Mouse (Mus musculus): ENCODE results near the gene Rfc1. TPM values are rescaled to one million over a fixed set of nuclear protein-coding genes. Genes with fewer than 3 reads are reported as not detected.

Gene Rfc1
- polyA plus RNA-seq, 1 experiment from 2014 or later, result 34.8 TPM

DNA sequence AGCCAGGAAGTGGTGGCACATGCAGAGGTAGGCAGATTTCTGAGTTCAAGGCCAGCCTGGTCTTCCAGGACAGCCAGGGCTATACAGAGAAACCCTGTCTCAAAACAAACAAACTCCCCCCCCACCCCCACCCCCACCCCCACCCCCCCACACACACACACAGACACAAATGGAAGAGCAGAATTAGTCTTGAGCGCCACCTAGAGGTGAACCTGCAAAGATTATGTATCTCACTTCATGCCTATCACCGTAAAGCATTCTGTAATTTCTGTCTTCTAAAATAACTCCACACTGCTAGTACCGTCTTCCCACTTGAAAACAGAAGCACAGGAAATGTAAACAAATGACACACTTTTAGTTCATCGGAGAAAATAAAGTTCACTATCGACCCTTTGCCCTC is 92.7 kb downstream of the Rfc1 start:
- Histone ChIP-seq H3K4me2 (replicated peaks; ENCODE audit: low read depth, low read length) (no peak overlapping the region), H3K27ac (ENCODE audit: low read length) (no peak overlapping the region), H3K36me3 (ENCODE audit: insufficient read depth, low read length) (no peaks in the 10 kb centered on the region), H3K27me3 (replicated peaks; ENCODE audit: insufficient read depth, low read length) (no peaks in the 10 kb centered on the region), H3K9ac (replicated peaks; ENCODE audit: low read depth) (no peak overlapping the region), H3K4me1 (ENCODE audit: insufficient read depth, low read depth, low read length) (no peaks in the 10 kb centered on the region), H3K9me3 (ENCODE audit: low read length) (no peaks in the 10 kb centered on the region), H3K4me3 (ENCODE audit: low read depth, low read length) (no peak overlapping the region)
- ATAC-seq (no peak), DNase-seq (ENCODE audit: low spot score) (peak; percentile 72)
- WGBS, result 34% methylated on average over 5 of the region's 5 CpGs
- TF ChIP-seq CTCF (IDR thresholded peaks at IDR 0.05), result peak; percentile 60
- no peak for TF ChIP-seq EP300 (IDR thresholded peaks at IDR 0.05)

DNA sequence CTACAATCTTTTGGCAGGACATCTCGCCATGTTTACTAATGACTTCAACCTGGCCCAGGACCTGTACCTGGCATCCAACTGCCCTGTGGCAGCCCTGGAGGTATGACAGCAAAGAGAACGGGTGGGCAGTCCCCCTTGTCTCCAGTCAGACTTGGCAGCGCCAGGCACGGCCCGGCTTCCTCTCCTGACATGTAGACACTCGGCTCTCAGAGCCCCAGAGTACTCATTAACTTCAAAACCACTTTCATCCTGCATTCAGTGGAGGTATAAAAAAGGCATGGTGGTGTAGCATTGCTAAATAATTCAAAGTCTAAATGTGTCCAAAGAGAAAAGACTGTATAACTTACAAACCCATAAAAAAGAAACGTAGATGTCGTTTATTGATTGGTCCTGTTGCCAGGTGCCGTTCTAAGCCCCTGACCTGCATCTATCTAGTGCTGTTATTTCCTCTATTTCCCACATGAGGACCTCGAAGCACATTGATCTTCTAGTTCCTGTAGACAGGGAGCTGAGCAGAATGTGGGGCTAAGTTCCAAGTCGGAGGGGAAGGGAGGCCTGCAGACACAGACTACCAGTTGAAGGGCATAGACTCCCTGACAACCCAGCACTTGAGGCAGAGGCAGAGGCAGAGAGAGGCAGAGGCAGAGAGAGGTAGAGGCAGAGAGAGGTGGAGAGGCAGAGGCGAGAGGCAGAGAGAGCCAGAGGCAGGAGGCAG is 104.0 kb downstream of the Rfc1 start:
- no peaks in the 10 kb centered on the region for H3K9me3 ChIP-seq (ENCODE audit: low read length)
- H3K9ac ChIP-seq (replicated peaks; ENCODE audit: low read depth), result no peak overlapping the region
- H3K4me2 ChIP-seq (replicated peaks; ENCODE audit: low read depth, low read length), result no peak overlapping the region
- DNase-seq (ENCODE audit: low spot score) (no peak), ATAC-seq (no peak)
- no peak overlapping the region for H3K27ac ChIP-seq (ENCODE audit: low read length)
- TF ChIP-seq EP300 (IDR thresholded peaks at IDR 0.05), result no peak
- no peak for TF ChIP-seq CTCF (IDR thresholded peaks at IDR 0.05)
- no peaks in the 10 kb centered on the region for H3K27me3 ChIP-seq (replicated peaks; ENCODE audit: insufficient read depth, low read length)
- H3K36me3 ChIP-seq (ENCODE audit: insufficient read depth, low read length), result 0 out of 2 replicates have a peak, but pooled peaks cover 6% of the 10 kb centered on the region
- no peak overlapping the region for H3K4me3 ChIP-seq (ENCODE audit: low read depth, low read length)
- WGBS, result 60% methylated on average over 12 of the region's 12 CpGs
- no peaks in the 10 kb centered on the region for H3K4me1 ChIP-seq (ENCODE audit: insufficient read depth, low read depth, low read length)

DNA sequence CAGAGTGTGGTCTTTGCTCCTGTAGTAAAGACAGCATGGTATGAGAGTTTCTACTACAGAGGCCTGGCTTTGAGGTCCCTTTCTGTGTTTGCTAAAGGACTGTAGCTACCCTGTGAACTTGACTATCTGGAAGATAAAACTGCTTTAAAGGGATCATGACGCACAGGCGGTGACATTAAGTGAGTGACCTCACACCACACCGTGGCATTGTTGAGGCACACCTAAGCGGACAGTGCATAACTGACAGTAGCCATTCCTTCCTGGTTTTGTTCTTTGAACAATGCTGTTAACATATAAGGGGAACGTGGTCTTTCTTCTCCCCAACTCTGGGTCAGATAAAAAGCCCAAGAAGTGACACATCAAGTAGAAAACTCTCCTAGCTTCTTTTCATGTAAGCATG is 111.4 kb downstream of the Rfc1 start:
- no peak overlapping the region for H3K9ac ChIP-seq (replicated peaks; ENCODE audit: low read depth)
- 0 out of 2 replicates have a peak, but pooled peaks cover 6% of the 10 kb centered on the region for H3K36me3 ChIP-seq (ENCODE audit: insufficient read depth, low read length)
- no peak overlapping the region for H3K4me2 ChIP-seq (replicated peaks; ENCODE audit: low read depth, low read length)
- H3K4me1 ChIP-seq (ENCODE audit: insufficient read depth, low read depth, low read length), result no peaks in the 10 kb centered on the region
- ATAC-seq (no peak), DNase-seq (ENCODE audit: low spot score) (no peak)
- WGBS, result 58% methylated on average over 5 of the region's 5 CpGs
- no peak overlapping the region for H3K27ac ChIP-seq (ENCODE audit: low read length)
- TF ChIP-seq CTCF (IDR thresholded peaks at IDR 0.05), result no peak
- no peak for TF ChIP-seq EP300 (IDR thresholded peaks at IDR 0.05)
- H3K4me3 ChIP-seq (ENCODE audit: low read depth, low read length), result no peak overlapping the region
- no peaks in the 10 kb centered on the region for H3K27me3 ChIP-seq (replicated peaks; ENCODE audit: insufficient read depth, low read length)
- H3K9me3 ChIP-seq (ENCODE audit: low read length), result no peaks in the 10 kb centered on the region

DNA sequence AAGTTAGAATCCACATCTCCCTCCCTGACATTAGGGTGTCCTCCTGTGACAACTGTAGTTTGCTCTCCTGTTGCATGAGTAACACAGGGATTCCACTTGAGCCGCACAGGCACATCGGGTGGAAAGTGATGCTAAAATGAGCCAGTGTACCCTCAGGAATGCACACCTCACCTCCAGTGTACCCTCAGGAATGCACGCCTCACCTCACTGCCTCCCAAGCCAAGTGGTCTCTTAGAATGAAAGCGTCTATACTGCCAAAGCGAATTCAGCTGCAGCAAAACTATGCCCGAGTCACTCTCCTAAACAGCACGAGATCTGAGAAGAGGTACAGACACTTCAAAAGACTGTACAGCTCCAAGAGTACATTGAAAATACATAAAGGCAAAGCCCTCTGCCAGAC is 114.4 kb downstream of the Rfc1 start:
- H3K36me3 ChIP-seq (ENCODE audit: insufficient read depth, low read length), result no peaks in the 10 kb centered on the region
- no peaks in the 10 kb centered on the region for H3K27me3 ChIP-seq (replicated peaks; ENCODE audit: insufficient read depth, low read length)
- H3K27ac ChIP-seq (ENCODE audit: low read length), result no peak overlapping the region
- no peaks in the 10 kb centered on the region for H3K4me1 ChIP-seq (ENCODE audit: insufficient read depth, low read depth, low read length)
- H3K9me3 ChIP-seq (ENCODE audit: low read length), result no peaks in the 10 kb centered on the region
- 62% methylated on average over 7 of the region's 7 CpGs for WGBS
- ATAC-seq (peak; percentile 96), DNase-seq (ENCODE audit: low spot score) (peak; percentile 70)
- H3K9ac ChIP-seq (replicated peaks; ENCODE audit: low read depth), result no peak overlapping the region
- TF ChIP-seq EP300 (IDR thresholded peaks at IDR 0.05), result no peak
- TF ChIP-seq CTCF (IDR thresholded peaks at IDR 0.05), result no peak
- H3K4me3 ChIP-seq (ENCODE audit: low read depth, low read length), result no peak overlapping the region
- H3K4me2 ChIP-seq (replicated peaks; ENCODE audit: low read depth, low read length), result no peak overlapping the region

DNA sequence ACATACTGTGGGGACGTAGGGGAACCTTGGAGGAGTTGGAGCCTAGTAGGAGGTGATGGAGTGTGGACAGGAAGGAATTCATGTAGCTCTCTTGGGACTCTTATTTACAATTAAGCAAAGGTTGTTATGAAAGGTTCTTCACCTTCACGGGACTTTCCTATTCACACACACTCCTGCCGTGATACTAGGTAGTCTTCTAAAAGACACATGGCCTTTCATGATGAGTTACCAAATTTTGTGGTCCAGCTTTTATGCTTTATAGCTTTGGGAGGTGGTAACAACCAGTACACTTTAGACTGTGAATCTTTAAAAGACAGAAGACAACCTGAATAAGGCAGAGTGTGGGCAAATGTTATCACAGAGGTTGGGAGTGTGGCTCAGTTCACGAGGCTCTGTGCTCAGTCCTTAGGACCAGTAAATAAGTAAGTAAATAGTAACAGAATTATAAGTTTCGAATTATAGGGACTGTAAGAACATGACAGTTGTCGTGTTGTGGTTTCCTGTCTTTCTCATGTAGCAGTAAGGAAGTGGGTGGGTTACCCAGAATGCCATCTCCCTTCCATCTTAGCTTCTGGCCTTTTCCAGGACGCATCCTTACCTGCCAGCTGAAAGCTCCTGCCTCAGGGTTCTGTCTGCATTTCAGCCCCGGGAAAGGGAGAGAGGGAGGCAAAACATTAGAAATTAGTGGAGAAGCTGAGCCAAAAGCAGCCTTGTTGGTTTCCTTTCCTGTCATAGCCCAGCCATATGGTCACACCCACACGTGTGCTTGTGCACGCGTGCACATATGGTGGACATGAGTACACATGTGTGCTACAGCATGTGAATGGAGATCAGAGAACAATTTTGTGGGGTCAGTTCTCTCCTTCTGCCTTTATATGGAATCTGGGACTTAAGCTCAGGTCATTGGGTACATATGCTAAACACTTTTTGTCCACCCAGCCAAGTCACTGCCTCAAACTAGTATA is 117.9 kb downstream of the Rfc1 start:
- ATAC-seq (no peak), DNase-seq (ENCODE audit: low spot score) (no peak)
- Histone ChIP-seq H3K4me1 (ENCODE audit: insufficient read depth, low read depth, low read length) (no peaks in the 10 kb centered on the region), H3K9me3 (ENCODE audit: low read length) (no peaks in the 10 kb centered on the region), H3K9ac (replicated peaks; ENCODE audit: low read depth) (no peak overlapping the region), H3K4me2 (replicated peaks; ENCODE audit: low read depth, low read length) (no peak overlapping the region), H3K27me3 (replicated peaks; ENCODE audit: insufficient read depth, low read length) (no peaks in the 10 kb centered on the region), H3K36me3 (ENCODE audit: insufficient read depth, low read length) (no peaks in the 10 kb centered on the region), H3K4me3 (ENCODE audit: low read depth, low read length) (no peak overlapping the region), H3K27ac (ENCODE audit: low read length) (no peak overlapping the region)
- WGBS, result 84% methylated on average over 11 of the region's 11 CpGs
- TF ChIP-seq EP300 (IDR thresholded peaks at IDR 0.05) (no peak), CTCF (IDR thresholded peaks at IDR 0.05) (no peak)

DNA sequence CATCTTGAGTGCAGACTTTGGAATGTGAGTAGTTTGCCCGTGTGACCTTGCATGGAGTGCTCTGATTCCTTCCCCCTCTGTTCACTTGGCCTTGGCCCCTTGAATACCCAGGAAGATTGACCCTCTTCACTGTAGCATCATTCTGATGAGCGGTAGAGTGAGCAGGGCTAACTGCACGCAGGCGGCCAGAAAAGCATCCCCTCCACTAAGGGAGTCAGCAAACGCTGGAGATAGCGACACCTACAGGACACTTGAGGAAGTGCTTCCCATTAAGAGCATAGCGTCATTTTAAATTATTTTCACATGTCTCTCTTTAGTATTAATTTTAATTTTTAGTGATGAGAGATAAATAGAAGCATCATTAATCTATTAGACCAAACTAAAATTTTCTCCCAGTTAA is 122.1 kb downstream of the Rfc1 start:
- no peak overlapping the region for H3K4me2 ChIP-seq (replicated peaks; ENCODE audit: low read depth, low read length)
- no peaks in the 10 kb centered on the region for H3K4me1 ChIP-seq (ENCODE audit: insufficient read depth, low read depth, low read length)
- peak; percentile 65 for DNase-seq (ENCODE audit: low spot score)
- ATAC-seq, result peak; percentile 47; the same call in 1 of the 2 replicates
- no peak overlapping the region for H3K27ac ChIP-seq (ENCODE audit: low read length)
- TF ChIP-seq EP300 (IDR thresholded peaks at IDR 0.05), result no peak
- peak; percentile 93 for TF ChIP-seq CTCF (IDR thresholded peaks at IDR 0.05)
- no peak overlapping the region for H3K9ac ChIP-seq (replicated peaks; ENCODE audit: low read depth)
- no peaks in the 10 kb centered on the region for H3K27me3 ChIP-seq (replicated peaks; ENCODE audit: insufficient read depth, low read length)
- H3K4me3 ChIP-seq (ENCODE audit: low read depth, low read length), result no peak overlapping the region
- no peaks in the 10 kb centered on the region for H3K36me3 ChIP-seq (ENCODE audit: insufficient read depth, low read length)
- no peaks in the 10 kb centered on the region for H3K9me3 ChIP-seq (ENCODE audit: low read length)
- 15% methylated on average over 7 of the region's 7 CpGs for WGBS

Other genes with a start within 250 kb of the Rfc1 start
- gene Tmem156, start 243.5 kb downstream of the Rfc1 start, polyA plus RNA-seq (2015; fragmentation: Nextera tagmentation; extraction: Ambion mirVana), result 1.9 TPM in 2 replicates
- gene Klhl5, start 228.1 kb downstream of the Rfc1 start, polyA plus RNA-seq (2015; fragmentation: Nextera tagmentation; extraction: Ambion mirVana), result 69.3 and 72.0 TPM in 2 replicates
- 8.6 and 9.3 TPM in 2 replicates for gene Wdr19, start 136.0 kb downstream of the Rfc1 start, polyA plus RNA-seq (2015; fragmentation: Nextera tagmentation; extraction: Ambion mirVana)
- 0.04 TPM in 1 of 2 replicates, not detected in the other for gene Klb, start 12.6 kb upstream of the Rfc1 start, polyA plus RNA-seq (2015; fragmentation: Nextera tagmentation; extraction: Ambion mirVana)
- 798 and 851 TPM in 2 replicates for gene Rpl9, start 55.8 kb upstream of the Rfc1 start, polyA plus RNA-seq (2015; fragmentation: Nextera tagmentation; extraction: Ambion mirVana)
- gene Lias, start 55.8 kb upstream of the Rfc1 start, polyA plus RNA-seq (2015; fragmentation: Nextera tagmentation; extraction: Ambion mirVana), result 38.6 and 42.8 TPM in 2 replicates
- gene Ugdh, start 100.3 kb upstream of the Rfc1 start, polyA plus RNA-seq (2015; fragmentation: Nextera tagmentation; extraction: Ambion mirVana), result 71.9 and 77.3 TPM in 2 replicates
- not detected in 2 replicates for gene Gm43552, start 157.2 kb upstream of the Rfc1 start, polyA plus RNA-seq (2015; fragmentation: Nextera tagmentation; extraction: Ambion mirVana)
- gene Smim14, start 201.5 kb upstream of the Rfc1 start, polyA plus RNA-seq (2015; fragmentation: Nextera tagmentation; extraction: Ambion mirVana), result 249 and 251 TPM in 2 replicates
- gene Ube2k, start 201.6 kb upstream of the Rfc1 start, polyA plus RNA-seq (2015; fragmentation: Nextera tagmentation; extraction: Ambion mirVana), result 99.8 and 102 TPM in 2 replicates